Comparison of ENCODE assay signal across 8 mouse cellular contexts in the genomic region with DNA sequence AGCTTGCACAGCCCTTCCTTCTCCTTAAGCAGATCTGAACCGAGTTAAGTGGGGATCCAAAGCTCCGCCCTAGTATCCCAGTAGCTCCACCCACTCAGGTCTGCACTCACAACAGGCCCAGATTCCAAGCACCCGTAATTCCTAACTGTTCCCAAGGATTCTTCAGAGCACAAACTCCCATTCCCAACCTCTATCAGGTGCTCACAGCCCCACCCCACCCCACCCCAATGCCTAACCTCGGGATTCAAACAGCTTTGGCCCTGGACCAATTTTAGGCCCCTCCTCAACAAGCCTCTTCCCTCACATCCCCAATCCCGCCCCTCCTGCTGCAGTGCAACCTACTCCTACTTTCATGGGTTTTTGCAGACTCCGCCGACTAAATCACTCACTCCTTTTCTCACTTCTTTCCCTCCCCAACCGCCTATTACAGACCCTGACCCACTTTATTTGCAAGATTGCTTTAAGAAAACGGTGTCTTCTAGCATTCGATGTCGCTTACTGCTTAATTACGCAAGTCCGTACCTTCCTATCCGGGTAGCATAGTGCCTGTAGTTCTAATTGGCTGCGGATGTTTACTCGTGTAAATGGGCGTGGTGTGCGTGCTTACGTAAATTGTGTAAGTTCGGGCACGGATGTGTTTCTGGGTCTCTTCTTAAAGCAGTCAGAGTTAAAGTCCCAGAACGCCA. TPM values are rescaled to one million over a fixed set of nuclear protein-coding genes. Genes with fewer than 3 reads are reported as not detected.
A peak's percentile ranks its signal among the peaks of the same experiment; 100 is the strongest.
DNase-seq lines count a peak whose midpoint lies in the region; ATAC-seq lines count a peak whose summit lies in the region.

A gene (plus strand): TSS at position 602 of the 686 bp plus-strand sequence.

- H3K4me2 ChIP-seq in hindbrain, embryonic 12.5 days (replicated peaks): peak within 1 kb of the TSS; percentile 54

- no peaks in the 10 kb centered on the region for H3K9me3 ChIP-seq in hindbrain, embryonic 12.5 days (replicated peaks)

- peak within 1 kb of the TSS; percentile 35; the same call in 1 of the 2 replicates for H3K27ac ChIP-seq in hindbrain, embryonic 12.5 days

- peak; percentile 87 for DNase-seq in NIH3T3 (ENCODE audit: low read depth)
- peak; percentile 84 for DNase-seq in cerebellum, adult 9-11 months
- DNase-seq in frontal cortex, postnatal 10 days (ENCODE audit: low spot score in 2 of 2): peak; percentile 63 to 66
- peak; percentile 75 to 82 for DNase-seq in layer of hippocampus, postnatal 14 days (ENCODE audit: low spot score in 2 of 2)
- DNase-seq in lung, postnatal 14 days: peak; percentile 75
- peak; percentile 74 for DNase-seq in retina, embryonic 14.5 days (ENCODE audit: low spot score)
- peak; percentile 70 for DNase-seq in thymus, postnatal 4 days

- H3K4me3 ChIP-seq in hindbrain, embryonic 12.5 days: peak within 1 kb of the TSS; percentile 47

- H3K27me3 ChIP-seq in hindbrain, embryonic 12.5 days: no peaks in the 10 kb centered on the region

- peak; percentile 94 for ATAC-seq in hindbrain, embryonic 12.5 days (ENCODE audit: low FRiP score)

- WGBS in hindbrain, embryonic 12.5 days: 17% methylated on average over 22 of the region's 22 CpGs

- H3K36me3 ChIP-seq in hindbrain, embryonic 12.5 days: no peaks in the 10 kb centered on the region; the same call in 1 of the 2 replicates

- H3K4me1 ChIP-seq in hindbrain, embryonic 12.5 days: peaks cover 3% of the 10 kb centered on the region; the same call in 1 of the 2 replicates

- H3K9ac ChIP-seq in hindbrain, embryonic 12.5 days: peak within 1 kb of the TSS; percentile 59

RNA-seq across cellular contexts. Expression of the gene that starts here (rescaled TPM):
- polyA plus RNA-seq in hindbrain, embryonic 12.5 days (2016; fragmentation: Nextera tagmentation; extraction: Ambion mirVana): 29.5 and 30.4 TPM in 2 replicates
- 10 to 100 TPM; 15.9 to 17.3 TPM for total RNA-seq in layer of hippocampus, postnatal 14 days (2021)

Comparison
In these comparisons a context has a peak if more than half of its experiments do, and no peak if none do; other contexts are left out.
1. Peak in every context shown above with its lines: DNase-seq, ATAC-seq, H3K4me3 ChIP-seq and H3K27ac ChIP-seq.